Mouse (Mus musculus): ENCODE data around the gene Gm3336.

DNA sequence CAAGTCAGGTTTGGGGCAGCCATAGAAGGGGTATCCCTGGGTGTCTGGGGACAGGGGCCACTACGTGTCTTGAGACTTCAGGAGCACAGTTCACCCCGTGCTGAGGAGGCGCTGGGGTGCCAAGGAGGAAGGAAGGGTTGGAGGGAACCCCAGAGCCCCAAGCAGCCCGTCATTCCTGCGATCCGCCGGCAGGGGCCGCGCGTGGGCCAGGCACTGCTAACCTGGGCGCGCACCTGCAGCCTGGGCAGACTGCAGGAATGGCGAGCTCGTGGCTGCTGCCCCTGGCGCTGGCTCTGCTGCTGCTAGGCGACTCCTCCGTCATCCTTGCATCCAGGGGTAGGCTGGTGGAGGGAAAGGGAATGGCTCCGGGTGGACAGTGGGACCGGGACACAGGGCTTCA lies at the start of gene Gm3336:
- TF ChIP-seq POLR2A (IDR thresholded peaks at IDR 0.05; ENCODE audit: low read depth, low read length): no peak
- peak; percentile 97 for TF ChIP-seq CTCF (IDR thresholded peaks at IDR 0.05; ENCODE audit: extremely low read depth, insufficient read depth, insufficient read length, insufficient replicate concordance)
